Mouse (Mus musculus): ENCODE measurements at regions not wholly inside any gene's neighbourhood (a gene's known extent, or its start where the extent isn't known, plus 50 kb on each side); places are given as distances from the start of the nearest gene placed in this dataset.

DNA sequence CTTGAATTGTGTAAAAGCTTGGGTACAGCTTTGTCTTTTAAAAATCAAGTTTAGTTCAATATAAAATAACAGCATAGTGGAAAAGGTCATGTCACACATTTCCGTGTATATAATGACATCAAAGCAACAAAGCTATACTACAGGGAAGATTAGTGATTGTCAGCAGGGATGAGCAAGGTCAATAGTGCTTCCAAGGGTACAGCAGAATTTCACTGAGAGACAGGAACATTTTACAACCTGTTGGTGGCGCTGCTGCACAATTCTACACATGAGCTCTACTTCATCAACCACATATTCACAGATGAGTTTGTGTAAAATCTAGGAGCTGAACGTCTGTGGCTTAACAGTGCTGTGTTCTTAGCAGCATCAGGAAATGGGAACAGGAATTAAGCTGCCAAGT is 74.3 kb upstream of the A2m start:
- DNase-seq (ENCODE audit: low read depth, low spot score) = peak; percentile 43

DNA sequence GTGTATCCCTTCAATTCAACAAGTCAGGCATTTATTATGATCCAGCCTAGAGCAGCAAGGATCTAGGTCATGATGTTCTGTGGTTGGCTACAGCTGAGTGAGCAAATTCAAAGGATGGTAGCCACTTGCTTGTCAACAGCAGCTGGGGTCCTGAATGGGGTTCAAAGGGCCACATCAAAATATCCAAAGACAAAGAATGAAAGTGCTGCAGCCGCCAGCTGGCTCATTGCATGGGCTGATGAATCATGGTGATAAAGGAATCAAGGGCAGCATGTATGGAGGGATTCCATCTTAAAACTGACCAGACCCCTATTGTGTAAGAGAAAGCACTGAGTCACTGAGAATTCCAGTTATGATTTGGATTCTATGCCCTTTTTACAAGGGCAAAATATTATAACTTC is 74.8 kb upstream of the A2m start:
- no peak for DNase-seq (ENCODE audit: low read depth, low spot score)

DNA sequence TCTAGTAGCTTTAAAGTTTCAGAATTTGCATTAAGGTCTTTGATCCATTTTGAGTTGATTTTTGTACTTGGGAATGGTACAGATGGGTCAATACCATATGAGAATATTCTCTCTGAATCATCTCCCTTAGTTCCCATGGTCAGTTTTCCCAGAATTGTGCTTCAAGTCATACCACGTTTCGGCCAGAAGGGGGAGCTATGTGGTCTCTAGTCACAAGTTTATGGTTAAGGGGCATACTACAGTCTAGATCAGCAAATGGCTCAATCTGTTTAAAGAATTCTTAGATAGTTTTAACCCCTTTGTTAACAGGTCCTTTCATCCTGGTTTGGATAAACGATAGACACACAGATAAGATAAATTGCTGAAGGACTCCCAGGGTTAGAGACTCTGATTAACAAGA is 78.7 kb upstream of the A2m start:
- DNase-seq (ENCODE audit: low read depth, low spot score) = no peak

DNA sequence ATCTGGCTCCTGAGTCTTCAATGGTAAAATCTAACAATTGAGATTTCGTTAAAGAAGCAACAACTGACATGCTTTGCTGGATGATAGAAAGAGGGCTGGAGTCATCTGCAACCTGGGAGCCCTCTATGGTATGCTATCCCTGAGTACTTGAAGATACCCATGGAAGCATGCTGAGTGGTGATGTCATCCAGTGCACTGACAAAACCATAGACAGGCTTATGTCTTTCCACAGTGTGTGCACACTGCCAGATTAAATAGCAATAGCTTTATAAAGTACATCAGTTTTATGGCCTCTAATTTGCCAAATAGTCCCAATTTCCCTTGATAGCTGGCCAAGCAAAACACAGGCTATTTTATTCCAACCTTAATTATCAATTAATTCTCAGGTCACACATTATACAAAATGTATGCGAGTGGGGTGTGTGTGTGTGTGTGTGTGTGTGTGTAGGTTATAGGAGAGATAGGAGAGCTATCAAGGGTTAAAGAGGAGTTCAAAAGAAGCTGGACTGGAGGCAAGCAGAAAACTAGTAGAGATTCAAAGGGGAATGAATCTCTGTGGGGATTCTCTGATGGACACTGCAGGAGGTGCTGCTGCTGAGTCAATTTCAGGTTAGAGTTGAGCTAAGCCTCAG is 80.1 kb upstream of the Iqsec3 start:
- DNase-seq (ENCODE audit: low read depth, low spot score) = no peak

DNA sequence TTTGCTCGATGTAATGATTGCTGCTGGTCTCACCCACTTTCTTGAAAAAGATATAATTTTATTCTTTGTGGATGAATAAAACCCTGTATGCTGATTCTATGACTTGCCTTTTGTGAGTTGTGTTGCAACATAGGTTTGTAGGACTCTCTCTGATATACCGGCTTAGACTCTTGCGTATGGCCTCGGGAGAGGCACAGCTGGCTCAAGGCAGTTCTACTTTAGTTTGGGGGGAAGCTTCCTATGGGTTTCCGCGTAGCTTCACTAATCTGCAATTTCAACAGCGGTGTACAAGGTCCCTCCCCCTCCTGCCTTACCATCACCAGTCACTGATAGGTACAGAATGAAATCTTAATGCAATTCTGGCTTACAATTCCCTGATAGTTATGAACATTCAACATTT is 60.0 kb upstream of the Iqsec3 start:
- no peak for DNase-seq (ENCODE audit: low read depth, low spot score)

DNA sequence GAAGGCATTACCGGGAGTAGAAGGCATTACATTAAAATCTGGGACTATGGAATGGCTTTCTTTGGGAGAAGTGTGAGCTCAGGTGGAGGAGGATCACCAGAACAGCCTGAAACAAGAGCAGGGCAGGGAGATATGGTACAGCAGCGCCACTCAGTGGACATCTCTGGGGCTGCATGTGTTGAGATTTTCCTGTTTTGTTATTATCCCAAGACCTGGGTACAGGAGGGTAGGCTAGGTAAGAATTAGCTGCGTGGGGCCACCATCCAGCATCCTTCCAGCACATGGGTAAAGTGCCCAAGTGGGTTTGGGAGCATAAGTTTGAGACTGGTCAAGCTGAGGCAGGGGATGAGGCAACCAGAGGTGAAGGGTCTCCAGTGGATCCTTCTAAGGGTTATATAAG is 59.4 kb upstream of the Iqsec3 start:
- DNase-seq (ENCODE audit: low read depth, low spot score) = peak; percentile 34

DNA sequence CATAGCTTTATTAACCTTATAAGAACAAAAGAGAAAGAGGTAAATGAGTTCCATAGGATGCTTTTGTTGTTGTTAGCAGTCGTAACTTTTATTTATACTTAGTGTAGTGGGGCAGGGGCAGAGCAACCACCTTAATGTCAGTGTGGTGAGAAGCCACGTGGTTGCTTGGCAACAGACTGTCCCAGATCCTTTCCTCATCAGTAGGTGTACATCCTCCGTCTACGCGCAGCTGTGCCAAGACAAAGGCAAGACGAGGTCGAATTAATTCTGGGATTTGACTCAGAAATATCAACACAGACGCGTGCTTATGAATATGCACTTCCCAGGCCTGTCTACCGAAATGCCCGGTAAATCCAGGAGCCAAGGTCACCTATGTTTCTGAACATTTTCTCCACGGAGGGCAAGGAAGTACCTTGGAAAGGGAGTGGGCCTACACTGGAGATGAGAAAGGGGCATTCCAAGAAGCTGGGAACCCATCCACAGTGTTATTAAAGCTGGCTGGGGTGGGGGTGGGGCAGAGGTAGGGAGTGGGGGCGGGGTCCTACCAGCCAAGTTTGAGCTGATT is 58.4 kb upstream of the Iqsec3 start:
- no peak for DNase-seq (ENCODE audit: low read depth, low spot score)

DNA sequence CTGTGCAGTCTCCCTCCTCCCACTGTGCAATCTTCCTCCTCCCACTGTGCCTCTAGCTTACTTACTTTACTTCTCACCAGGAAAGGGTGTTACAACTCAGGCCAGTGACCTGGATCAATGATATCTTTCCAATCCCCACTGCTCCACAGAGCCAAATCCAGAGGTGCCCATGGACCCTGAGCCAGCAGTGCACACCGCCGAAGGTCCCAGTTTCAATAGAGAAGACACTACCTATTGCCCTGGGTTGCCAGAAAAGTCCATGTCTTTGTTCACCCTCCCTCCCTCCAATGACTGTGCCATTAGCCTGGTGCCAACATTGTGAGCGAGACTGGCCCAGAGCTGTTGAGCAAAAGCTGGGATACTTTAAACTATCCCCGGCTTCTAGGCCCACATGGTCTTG is 53.8 kb upstream of the Iqsec3 start:
- no peak for DNase-seq (ENCODE audit: low read depth, low spot score)

DNA sequence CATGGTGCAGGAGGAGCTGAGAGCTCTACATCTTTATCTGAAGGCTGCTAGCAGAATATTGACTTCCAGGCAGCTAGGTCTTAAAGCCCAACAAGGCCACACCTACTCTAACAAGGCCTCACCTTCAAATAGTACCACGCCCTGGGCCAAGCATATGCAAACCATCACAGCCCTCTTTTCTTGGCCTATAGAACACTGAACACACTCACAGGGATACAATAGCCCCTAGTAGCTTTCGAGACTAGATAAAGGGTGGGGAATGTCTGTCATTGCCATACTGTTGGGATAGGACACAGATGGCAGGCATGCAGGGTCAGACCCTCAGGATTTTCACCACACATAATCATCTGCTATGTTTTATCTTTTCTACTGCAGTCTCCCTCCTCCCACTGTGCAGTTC is 52.6 kb upstream of the Iqsec3 start:
- no peak for DNase-seq (ENCODE audit: low read depth, low spot score)

DNA sequence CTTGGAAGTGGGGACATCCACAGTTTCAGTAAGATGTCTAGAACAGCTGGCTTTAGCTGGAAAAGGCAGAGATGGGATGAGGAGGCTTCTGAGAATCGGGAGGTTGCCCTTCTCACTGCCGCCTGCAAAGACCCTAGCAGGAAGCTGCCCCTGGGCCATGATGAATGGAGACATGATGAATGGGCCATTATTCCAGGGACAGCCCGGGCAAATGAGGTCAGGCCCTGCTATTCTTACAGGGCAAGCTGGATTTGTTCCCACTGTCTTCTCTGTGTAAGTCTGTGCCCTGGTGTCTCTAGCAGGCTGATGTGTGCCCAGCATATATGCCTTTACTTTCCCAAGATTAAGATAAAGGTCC is 51.1 kb upstream of the Iqsec3 start:
- no peak for DNase-seq (ENCODE audit: low read depth, low spot score)

DNA sequence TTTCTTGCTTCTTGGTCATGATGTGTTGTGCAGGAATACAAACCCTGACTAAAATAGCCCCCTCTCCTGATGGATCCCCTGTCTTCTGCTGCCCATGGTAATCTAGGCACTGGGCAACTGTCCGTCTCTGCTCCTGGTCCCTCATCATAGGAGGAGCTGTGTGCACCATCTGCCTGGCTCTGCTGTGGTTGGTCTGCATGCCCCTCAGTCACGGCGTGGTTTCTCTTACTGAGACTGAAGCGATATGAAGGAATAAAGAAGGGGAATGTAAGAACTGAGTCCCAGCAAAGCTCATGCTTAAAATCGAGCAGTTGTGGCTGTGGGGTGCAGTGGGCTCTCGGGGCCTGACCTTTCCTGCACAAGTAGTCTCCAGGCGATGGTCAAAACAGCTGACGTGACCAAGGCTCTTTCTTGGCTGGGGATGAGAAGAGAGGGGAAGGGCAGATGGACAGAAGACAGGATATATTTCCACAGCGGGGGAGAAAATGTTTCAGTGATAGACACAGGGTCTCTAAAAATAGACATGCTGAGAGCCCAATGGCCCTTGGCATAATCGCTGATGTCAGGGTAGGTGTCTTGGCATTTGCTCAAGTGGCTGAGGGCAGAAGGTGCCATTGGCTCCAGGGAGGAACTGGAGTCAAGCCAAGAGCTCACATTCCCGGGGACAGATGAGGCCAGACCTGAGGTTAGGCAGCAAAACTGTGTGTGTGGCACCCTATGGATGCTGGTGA is 50.6 kb upstream of the Iqsec3 start:
- no peak for DNase-seq (ENCODE audit: low read depth, low spot score)

Data from retina, adult 2 months (tissue).